Mouse (Mus musculus) heart, adult 2 months (tissue): ENCODE data around the gene Tk1.

Experiments used
- CTCF ChIP-seq: fragments of 200-600 bp; IDR thresholded peaks from 2 replicates; pipeline ENCODE4 v1.8.1; 2022; ENCODE audit warnings: antibody characterized with exemption, mild to moderate bottlenecking, moderate library complexity
- EP300 ChIP-seq: fragments of 200-500 bp; IDR thresholded peaks from 2 replicates; pipeline ENCODE4 v1.6.1; 2011; ENCODE audit warnings: low read depth, low read length, control low read depth; ENCODE audit not compliant: insufficient read depth
- POLR2A ChIP-seq: fragments of 200-500 bp; IDR thresholded peaks from 2 replicates; pipeline ENCODE4 v1.6.1; 2011; ENCODE audit warnings: mild to moderate bottlenecking, low read depth, low read length, control low read depth; ENCODE audit not compliant: insufficient read depth

DNA sequence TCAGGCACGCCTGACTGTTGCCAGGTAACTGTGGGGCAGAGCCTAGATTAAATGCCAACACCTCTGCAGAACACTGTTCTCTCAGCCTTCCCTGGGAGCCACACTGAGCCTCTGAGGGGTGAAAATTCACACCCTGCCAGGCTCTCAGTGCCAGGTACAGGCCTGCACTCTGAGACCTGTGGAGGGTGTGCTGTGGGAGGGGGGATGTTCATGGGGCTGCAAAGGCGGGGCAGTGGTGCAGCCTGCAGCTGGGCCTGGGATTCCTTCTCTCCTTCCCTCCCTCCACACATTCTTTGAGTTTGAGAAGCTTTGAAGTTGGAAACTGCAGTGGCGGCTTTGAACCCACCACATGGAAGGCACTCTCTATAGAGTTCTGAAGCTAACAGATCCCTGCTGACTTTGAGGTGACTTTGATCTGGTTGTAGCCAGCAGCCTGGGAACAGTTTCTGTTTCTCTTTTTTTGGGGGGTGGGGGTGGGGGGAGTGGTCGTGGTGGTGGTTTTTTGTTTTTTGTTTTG, 31.8 kb downstream of the Tk1 start:
- TF ChIP-seq CTCF (no peak), EP300 (no peak), POLR2A (no peak)
